Mouse (Mus musculus) limb, embryonic 13.5 days (tissue): Measurements from ENCODE around the gene Atg4a-ps. TPM values are rescaled to one million over a fixed set of nuclear protein-coding genes. Genes with fewer than 3 reads are reported as not detected.
A peak's percentile ranks its signal among the peaks of the same experiment; 100 is the strongest.
"Not testable (repeated sequence)": the region's sequence is repeated elsewhere in the genome, so short reads cannot be mapped to it uniquely, and the experiment has no call there.

Source experiments
- ATAC-seq: fragments of 200-750 bp; cut with Nextera tagmentation; 2 replicates; pipeline ENCODE4 v1.8.0; 2017; ENCODE audit warnings: low read depth, moderate number of reproducible peaks, moderate TSS enrichment; ENCODE audit not compliant: low FRiP score
- H3K27ac ChIP-seq: fragments of 300-500 bp; sonication (generic); 2 replicates; pipeline ENCODE4 v1.5.1; 2015; ENCODE audit warnings: inconsistent platforms, mild to moderate bottlenecking, moderate library complexity
- H3K27me3 ChIP-seq: fragments of 300-500 bp; sonication (generic); 2 replicates; pipeline ENCODE4 v1.6.1; 2015; ENCODE audit warnings: mild to moderate bottlenecking, inconsistent platforms
- H3K36me3 ChIP-seq: fragments of 300-500 bp; sonication (generic); 2 replicates; pipeline ENCODE4 v1.6.1; 2015; ENCODE audit warnings: inconsistent platforms, mild to moderate bottlenecking, moderate library complexity
- H3K4me1 ChIP-seq: fragments of 300-500 bp; sonication (generic); 2 replicates; pipeline ENCODE4 v1.6.1; 2015; ENCODE audit warnings: inconsistent platforms
- H3K4me2 ChIP-seq: fragments of 300-500 bp; sonication (generic); replicated peaks from 2 replicates; pipeline ENCODE4 v1.6.1; 2015; ENCODE audit warnings: inconsistent platforms, mild to moderate bottlenecking, moderate library complexity
- H3K4me3 ChIP-seq: fragments of 300-500 bp; sonication (generic); 2 replicates; pipeline ENCODE4 v1.5.1; 2015; ENCODE audit warnings: moderate library complexity, mild to moderate bottlenecking, inconsistent platforms
- H3K9ac ChIP-seq: fragments of 300-500 bp; sonication (generic); 2 replicates; pipeline ENCODE4 v1.6.1; 2015; ENCODE audit warnings: mild to moderate bottlenecking, inconsistent platforms
- H3K9me3 ChIP-seq: fragments of 300-500 bp; sonication (generic); 2 replicates; pipeline ENCODE4 v1.6.1; 2016; ENCODE audit warnings: inconsistent platforms
- WGBS: fragments of 180-500 bp; shearing (Covaris S2); methylation state at CpG from one replicate; pipeline ENCODE4 v1.1.7; 2015; 5-methylcytosine and 5-hydroxymethylcytosine counted together
- polyA plus RNA-seq: library from polyadenylated mRNA; unstranded; fragments of >200 nt; fragmentation: Nextera tagmentation; extraction: Ambion mirVana; gene quantifications from 2 replicates; pipeline ENCODE4 v1.2.1, GENCODE M21; 2015

The Atg4a-ps gene
- polyA plus RNA-seq, result 0.08 TPM in 1 of 2 replicates, not detected in the other

- H3K9ac ChIP-seq, ATAC-seq: not testable (repeated sequence)
Measured at GRCm38 (mm10) chr3:103645968-103646367, at the start of gene Atg4a-ps. TSS of gene Atg4a-ps (minus strand) at chr3:103646068.

DNA sequence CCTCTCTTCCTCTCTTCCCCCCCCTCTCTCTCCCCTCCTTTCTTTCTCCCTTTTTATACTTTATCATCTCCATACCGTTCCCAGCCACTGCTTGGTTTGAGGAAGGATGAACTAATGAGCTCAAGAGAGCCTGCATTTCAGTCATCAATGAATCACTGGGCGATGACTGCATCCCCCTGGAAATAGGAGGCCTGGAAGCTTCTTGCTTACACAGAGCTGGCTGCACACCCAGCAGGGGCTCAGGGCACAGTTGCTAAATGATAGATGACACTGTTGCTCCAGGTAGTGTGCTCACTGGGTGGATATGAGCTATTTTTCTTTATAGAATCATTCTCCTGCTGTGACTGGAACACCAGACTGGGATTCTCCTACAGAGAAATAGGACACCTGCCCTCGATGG, 49.7 kb upstream of the Atg4a-ps start:
- ATAC-seq, result no peak

More at GRCm38 (mm10) chr3:103645968-103646367, at the start of gene Atg4a-ps:
- H3K9me3 ChIP-seq, H3K36me3 ChIP-seq, H3K27me3 ChIP-seq, H3K4me1 ChIP-seq, H3K4me3 ChIP-seq, H3K4me2 ChIP-seq, H3K27ac ChIP-seq: not testable (repeated sequence)
- WGBS, result 79% methylated on average over 2 of the region's 2 CpGs

GRCm38 (mm10) chr3:103690506-103690905, 44.6 kb upstream of the Atg4a-ps start:
- Histone ChIP-seq H3K4me1 (no peaks in the 10 kb centered on the region), H3K4me3 (no peak overlapping the region), H3K9ac (no peak overlapping the region), H3K36me3 (no peaks in the 10 kb centered on the region), H3K27ac (no peak overlapping the region), H3K27me3 (no peaks in the 10 kb centered on the region), H3K9me3 (no peaks in the 10 kb centered on the region), H3K4me2 (no peak overlapping the region)
- 70% methylated on average over 3 of the region's 3 CpGs for WGBS
- no peak for ATAC-seq

More for the DNA sequence above, 49.7 kb upstream of the Atg4a-ps start:
- H3K9me3 ChIP-seq, result no peaks in the 10 kb centered on the region
- H3K36me3 ChIP-seq, result no peaks in the 10 kb centered on the region
- no peaks in the 10 kb centered on the region for H3K4me1 ChIP-seq
- H3K27ac ChIP-seq, result no peak overlapping the region
- no peak overlapping the region for H3K4me3 ChIP-seq
- no peak overlapping the region for H3K4me2 ChIP-seq
- 56% methylated on average over 3 of the region's 3 CpGs for WGBS
- H3K9ac ChIP-seq, result no peak overlapping the region
- no peaks in the 10 kb centered on the region for H3K27me3 ChIP-seq

DNA sequence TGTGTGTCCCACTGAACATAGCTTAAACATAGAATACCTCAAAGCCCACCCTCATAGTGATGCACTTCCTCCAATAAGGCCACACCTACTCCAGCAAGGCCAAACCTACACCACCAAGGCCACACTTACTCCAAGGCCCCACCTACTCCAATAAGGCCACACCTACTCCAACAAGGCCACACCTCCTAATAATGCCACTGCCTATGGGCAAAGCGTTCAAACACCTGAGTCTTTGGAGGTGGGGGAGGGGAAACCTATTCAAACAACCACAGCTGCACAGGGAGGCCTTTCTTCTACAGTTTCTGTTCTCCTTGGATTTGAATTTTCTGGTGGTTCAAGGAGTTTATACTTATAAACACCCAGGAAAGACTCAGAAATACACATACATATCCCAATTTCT, 43.2 kb upstream of the Atg4a-ps start:
- H3K9ac ChIP-seq, result no peak overlapping the region
- H3K27ac ChIP-seq, result no peak overlapping the region
- H3K36me3 ChIP-seq, result no peaks in the 10 kb centered on the region
- WGBS, result 61% methylated on average over 1 of the region's 1 CpGs
- H3K4me3 ChIP-seq, result no peak overlapping the region
- ATAC-seq, result no peak
- H3K27me3 ChIP-seq, result 0 out of 2 replicates have a peak, but pooled peaks cover 6% of the 10 kb centered on the region
- no peak overlapping the region for H3K4me2 ChIP-seq
- H3K9me3 ChIP-seq, result no peaks in the 10 kb centered on the region
- H3K4me1 ChIP-seq, result no peaks in the 10 kb centered on the region

GRCm38 (mm10) chr3:103683966-103684319, 38.1 kb upstream of the Atg4a-ps start:
- peaks cover 12% of the 10 kb centered on the region for H3K4me1 ChIP-seq
- H3K4me2 ChIP-seq, result no peak overlapping the region
- no peak overlapping the region for H3K9ac ChIP-seq
- H3K36me3 ChIP-seq, result no peaks in the 10 kb centered on the region
- H3K27me3 ChIP-seq, result 0 out of 2 replicates have a peak, but pooled peaks cover 11% of the 10 kb centered on the region
- no peak for ATAC-seq
- H3K4me3 ChIP-seq, result no peak overlapping the region
- H3K27ac ChIP-seq, result no peak overlapping the region
- 20% methylated on average over 5 of the region's 5 CpGs for WGBS
- H3K9me3 ChIP-seq, result no peaks in the 10 kb centered on the region

- no peaks in the 10 kb centered on the region for H3K9me3 ChIP-seq
- peaks cover 12% of the 10 kb centered on the region for H3K4me1 ChIP-seq
- H3K27ac ChIP-seq, result no peak overlapping the region
- no peaks in the 10 kb centered on the region for H3K36me3 ChIP-seq
- peak overlapping the region; percentile 46 for H3K4me2 ChIP-seq
- no peak overlapping the region for H3K4me3 ChIP-seq
- H3K9ac ChIP-seq, result no peak overlapping the region
- 0 out of 2 replicates have a peak, but pooled peaks have one; percentile 24 for ATAC-seq
- 0 out of 2 replicates have a peak, but pooled peaks cover 11% of the 10 kb centered on the region for H3K27me3 ChIP-seq
- 2% methylated on average over 21 of the region's 21 CpGs for WGBS
Measured at GRCm38 (mm10) chr3:103683234-103683965, 37.5 kb upstream of the Atg4a-ps start.

GRCm38 (mm10) chr3:103682473-103682872, 36.6 kb upstream of the Atg4a-ps start:
- Histone ChIP-seq H3K36me3 (no peaks in the 10 kb centered on the region), H3K9ac (no peak overlapping the region), H3K9me3 (no peaks in the 10 kb centered on the region), H3K4me3 (no peak overlapping the region), H3K4me2 (no peak overlapping the region), H3K27me3 (0 out of 2 replicates have a peak, but pooled peaks cover 11% of the 10 kb centered on the region), H3K27ac (no peak overlapping the region), H3K4me1 (peaks cover 12% of the 10 kb centered on the region)
- 53% methylated on average over 4 of the region's 4 CpGs for WGBS
- no peak for ATAC-seq

DNA sequence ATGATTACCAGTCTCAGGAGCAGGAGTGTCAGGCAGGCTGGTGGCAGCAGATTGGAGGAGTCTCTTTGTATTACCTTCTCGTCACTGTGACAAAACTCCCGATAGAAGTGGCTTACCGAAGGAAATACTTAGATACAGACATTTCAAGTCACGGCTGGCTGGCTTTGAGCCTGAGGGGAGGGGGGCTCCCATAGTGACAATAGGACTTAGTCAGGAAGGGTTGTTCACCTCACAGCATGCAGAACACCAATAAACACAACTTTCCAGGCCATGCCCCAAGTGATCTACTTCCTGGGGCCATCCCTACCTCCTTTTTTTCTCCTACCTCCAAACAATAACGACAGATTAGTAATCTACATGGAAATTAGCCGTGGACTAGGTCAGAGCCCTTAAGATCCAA, 32.9 kb upstream of the Atg4a-ps start:
- no peak for ATAC-seq
- H3K27me3 ChIP-seq, result 0 out of 2 replicates have a peak, but pooled peaks cover 3% of the 10 kb centered on the region
- no peak overlapping the region for H3K4me2 ChIP-seq
- WGBS, result 55% methylated on average over 6 of the region's 6 CpGs
- no peaks in the 10 kb centered on the region for H3K36me3 ChIP-seq
- H3K9ac ChIP-seq, result no peak overlapping the region
- no peak overlapping the region for H3K4me3 ChIP-seq
- H3K4me1 ChIP-seq, result peaks cover 10% of the 10 kb centered on the region
- no peaks in the 10 kb centered on the region for H3K9me3 ChIP-seq
- no peak overlapping the region for H3K27ac ChIP-seq

DNA sequence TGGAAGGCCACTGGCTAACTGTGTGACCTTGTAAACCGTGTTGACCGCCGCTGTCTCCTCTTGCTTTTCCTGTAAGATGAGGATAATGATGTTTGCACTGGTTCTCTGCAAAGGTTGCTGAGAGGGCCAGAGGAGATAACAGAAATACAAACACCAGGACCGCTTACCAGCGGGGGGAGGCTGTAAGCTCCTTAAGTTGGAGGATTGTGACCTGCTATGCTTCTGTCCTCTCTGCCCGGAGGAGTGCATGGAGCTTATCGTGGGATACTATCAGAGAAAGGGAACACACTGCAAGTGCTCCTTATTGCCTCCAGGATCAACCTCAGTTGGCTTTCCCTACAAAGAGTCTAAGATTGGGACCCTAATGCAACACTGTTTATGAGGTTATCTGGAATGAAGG, 26.8 kb upstream of the Atg4a-ps start:
- Histone ChIP-seq H3K4me2 (no peak overlapping the region), H3K4me1 (no peaks in the 10 kb centered on the region), H3K27ac (no peak overlapping the region), H3K36me3 (no peaks in the 10 kb centered on the region), H3K27me3 (no peaks in the 10 kb centered on the region), H3K4me3 (no peak overlapping the region), H3K9me3 (no peaks in the 10 kb centered on the region), H3K9ac (no peak overlapping the region)
- no peak for ATAC-seq
- 61% methylated on average over 7 of the region's 7 CpGs for WGBS

GRCm38 (mm10) chr3:103672113-103672512, 26.2 kb upstream of the Atg4a-ps start:
- H3K27ac ChIP-seq, result no peak overlapping the region
- H3K36me3 ChIP-seq, result no peaks in the 10 kb centered on the region
- H3K9ac ChIP-seq, result no peak overlapping the region
- no peak overlapping the region for H3K4me2 ChIP-seq
- no peaks in the 10 kb centered on the region for H3K27me3 ChIP-seq
- ATAC-seq, result no peak
- H3K4me3 ChIP-seq, result no peak overlapping the region
- WGBS, result 58% methylated on average over 4 of the region's 4 CpGs
- H3K9me3 ChIP-seq, result no peaks in the 10 kb centered on the region
- H3K4me1 ChIP-seq, result no peaks in the 10 kb centered on the region

DNA sequence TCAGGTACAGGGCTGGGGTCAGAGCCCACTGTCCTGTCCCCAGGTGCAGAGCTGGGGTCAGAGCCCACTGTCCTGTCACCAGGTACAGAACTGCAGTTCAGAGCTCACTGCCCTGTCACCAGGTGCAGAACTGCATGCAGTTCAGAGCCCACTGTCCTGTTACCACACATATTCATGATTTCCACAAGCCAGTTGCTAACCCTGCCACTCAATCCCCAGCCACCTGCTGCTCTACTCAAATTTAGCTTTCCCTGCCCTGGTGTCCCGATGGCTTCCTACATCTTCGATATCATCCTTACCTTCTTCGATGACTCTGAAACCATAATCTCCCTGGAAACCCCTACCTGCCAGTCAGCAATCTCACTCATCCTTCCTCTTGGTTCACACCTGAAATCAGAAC, 17.5 kb upstream of the Atg4a-ps start:
- 92% methylated on average over 3 of the region's 3 CpGs for WGBS
- no peaks in the 10 kb centered on the region for H3K9me3 ChIP-seq
- H3K4me1 ChIP-seq, result peaks cover 5% of the 10 kb centered on the region
- no peak overlapping the region for H3K4me3 ChIP-seq
- H3K36me3 ChIP-seq, result no peaks in the 10 kb centered on the region
- no peak overlapping the region for H3K9ac ChIP-seq
- no peak overlapping the region for H3K27ac ChIP-seq
- H3K4me2 ChIP-seq, result no peak overlapping the region
- no peaks in the 10 kb centered on the region for H3K27me3 ChIP-seq
- no peak for ATAC-seq

DNA sequence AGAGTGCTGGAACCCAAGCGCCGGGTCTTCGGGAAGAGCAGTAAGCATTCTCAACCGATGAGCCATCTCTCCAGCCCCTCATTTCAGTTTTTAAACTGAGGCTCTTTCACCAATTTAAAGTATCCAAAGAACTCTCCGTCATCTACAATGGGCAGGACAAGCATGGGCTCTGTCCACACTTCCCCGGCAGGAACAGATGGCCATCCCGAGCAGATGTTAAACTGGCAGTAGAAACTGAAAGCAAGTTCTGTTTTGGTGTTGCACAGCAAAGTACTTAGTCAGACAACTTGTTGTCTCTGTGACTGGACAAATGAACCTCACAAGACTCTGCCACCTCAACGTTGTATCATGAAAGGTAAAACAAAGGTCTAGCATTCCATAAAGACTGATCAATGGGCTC, 15.8 kb upstream of the Atg4a-ps start:
- peaks cover 16% of the 10 kb centered on the region for H3K4me1 ChIP-seq
- no peak for ATAC-seq
- H3K9me3 ChIP-seq, result no peaks in the 10 kb centered on the region
- H3K36me3 ChIP-seq, result no peaks in the 10 kb centered on the region
- H3K27me3 ChIP-seq, result no peaks in the 10 kb centered on the region
- WGBS, result 82% methylated on average over 8 of the region's 8 CpGs
- H3K27ac ChIP-seq, result no peak overlapping the region
- no peak overlapping the region for H3K9ac ChIP-seq
- no peak overlapping the region for H3K4me3 ChIP-seq
- H3K4me2 ChIP-seq, result no peak overlapping the region

DNA sequence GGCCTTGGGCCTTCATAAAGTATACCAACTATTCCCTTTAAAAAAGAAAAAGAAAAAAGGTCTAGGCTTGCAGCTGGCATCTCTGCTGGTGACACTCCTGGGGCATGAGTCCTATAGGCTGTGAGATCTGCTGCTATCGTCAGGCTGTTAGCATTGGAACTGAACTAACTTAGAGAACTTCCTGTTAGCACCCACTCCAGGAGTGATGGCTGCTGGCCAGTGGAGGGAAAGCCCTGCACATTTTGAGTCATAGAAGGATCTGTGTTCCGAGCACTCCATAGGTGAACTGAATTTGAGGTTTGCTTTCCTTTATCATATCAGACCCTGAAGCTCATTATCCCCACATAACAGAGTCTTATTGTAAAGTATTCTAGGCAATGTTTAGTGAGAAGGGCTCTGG, 14.1 kb upstream of the Atg4a-ps start:
- Histone ChIP-seq H3K9me3 (no peaks in the 10 kb centered on the region), H3K4me1 (peaks cover 16% of the 10 kb centered on the region), H3K4me2 (no peak overlapping the region), H3K36me3 (no peaks in the 10 kb centered on the region), H3K27me3 (no peaks in the 10 kb centered on the region), H3K27ac (no peak overlapping the region), H3K4me3 (no peak overlapping the region), H3K9ac (no peak overlapping the region)
- no peak for ATAC-seq
- 52% methylated on average over 2 of the region's 2 CpGs for WGBS
